Mouse (Mus musculus) olfactory bulb, adult 2 months (tissue): ENCODE measurements around the gene Elp6.

ENCODE experiments used
- CTCF ChIP-seq: fragments of 200-500 bp; IDR thresholded peaks from 2 replicates; pipeline ENCODE4 v1.5.1; 2012; ENCODE audit warnings: low read depth, mild to moderate bottlenecking, low read length, moderate library complexity; ENCODE audit not compliant: insufficient read depth
- POLR2A ChIP-seq: fragments of 200-500 bp; IDR thresholded peaks from 2 replicates; pipeline ENCODE4 v1.6.1; 2012; ENCODE audit warnings: mild to moderate bottlenecking, low read depth, low read length, moderate library complexity; ENCODE audit not compliant: insufficient read depth

- no peak for TF ChIP-seq CTCF
- TF ChIP-seq POLR2A, result no peak
These were observed 56.3 kb downstream of the Elp6 start for GRCm38 (mm10) chr9:110361299-110361698.
